In genomic region chr8:47075941-47076555, GRCm38 (mm10) we compare ENCODE assay signal across 18 mouse cellular contexts.
DNase-seq lines count a peak whose midpoint lies in the region; TF ChIP-seq lines count a peak whose summit lies in the region.
"Had no signal": no experiment of that assay in that cellular context is flagged by ENCODE, and none has a peak within 500 bp of the region (broad histone marks: within the 10 kb centered on the region; RNA-seq: fewer than 3 reads in every experiment).

No protein-coding gene starts in this region.

- no peaks in the 10 kb centered on the region for H3K4me1 ChIP-seq in lung, adult 2 months (ENCODE audit: control insufficient read depth, insufficient read depth, low read length)
- peaks cover 6% of the 10 kb centered on the region; the same call in 1 of the 2 replicates for H3K4me1 ChIP-seq in embryonic facial prominence, embryonic 10.5 days
- H3K4me1 ChIP-seq: embryonic facial prominence, embryonic 12.5 days; forebrain, embryonic 15.5 days; heart, embryonic 10.5 days; heart, embryonic 15.5 days; intestine, embryonic 15.5 days had no signal

- no peak overlapping the region for H3K27ac ChIP-seq in embryonic facial prominence, embryonic 10.5 days (replicated peaks)
- H3K27ac ChIP-seq: embryonic facial prominence, embryonic 12.5 days; forebrain, embryonic 15.5 days; heart, embryonic 10.5 days; heart, embryonic 15.5 days; hindbrain, embryonic 14.5 days; intestine, embryonic 15.5 days had no signal

- H3K27me3 ChIP-seq in embryonic facial prominence, embryonic 10.5 days (replicated peaks; ENCODE audit: low read depth, poor library complexity, severe bottlenecking): no peaks in the 10 kb centered on the region
- H3K27me3 ChIP-seq: embryonic facial prominence, embryonic 12.5 days; forebrain, embryonic 15.5 days; heart, embryonic 15.5 days; intestine, embryonic 15.5 days had no signal

- no peak for TF ChIP-seq POLR2A in lung, adult 2 months (IDR thresholded peaks at IDR 0.05; ENCODE audit: borderline replicate concordance, extremely low read depth, low read depth, low read length)

- 64% methylated on average over 6 of the region's 6 CpGs for WGBS in lung, adult 2 months
- 48% methylated on average over 6 of the region's 6 CpGs for WGBS in embryonic facial prominence, embryonic 10.5 days

- H3K4me3 ChIP-seq in lung, adult 2 months (replicated peaks; ENCODE audit: extremely low read depth, low read depth, low read length): no peak overlapping the region
- H3K4me3 ChIP-seq in embryonic facial prominence, embryonic 10.5 days: no peak overlapping the region
- H3K4me3 ChIP-seq: embryonic facial prominence, embryonic 12.5 days; forebrain, embryonic 15.5 days; heart, embryonic 10.5 days; heart, embryonic 15.5 days; intestine, embryonic 15.5 days had no signal

- no peaks in the 10 kb centered on the region for H3K36me3 ChIP-seq in embryonic facial prominence, embryonic 10.5 days (replicated peaks)
- H3K36me3 ChIP-seq: embryonic facial prominence, embryonic 12.5 days; forebrain, embryonic 15.5 days; heart, embryonic 10.5 days; heart, embryonic 15.5 days; intestine, embryonic 15.5 days had no signal

- 0 out of 2 replicates have a peak, but pooled peaks cover 4% of the 10 kb centered on the region for H3K9me3 ChIP-seq in embryonic facial prominence, embryonic 10.5 days
- H3K9me3 ChIP-seq: embryonic facial prominence, embryonic 12.5 days; heart, embryonic 10.5 days; heart, embryonic 15.5 days; intestine, embryonic 15.5 days had no signal

- peak; percentile 6 to 29 for DNase-seq in lung, adult 18-20 months
- no peak for DNase-seq in lung, adult 2 months
- DNase-seq in embryo, embryonic 10.5 days (ENCODE audit: low spot score): peak; percentile 42
- DNase-seq in embryonic facial prominence, embryonic 10.5 days (ENCODE audit: low spot score): peak; percentile 42
- no peak for DNase-seq in adrenal gland, postnatal 14 days
- no peak for DNase-seq in adrenal gland, adult (ENCODE audit: inconsistent age in 2 of 2, low spot score in 1 of 2)
- DNase-seq: adrenal gland, postnatal 10 days; cerebellum, adult 18-20 months; cerebellum, postnatal 10 days; gastrocnemius, postnatal 36 days; heart, adult 18-20 months; heart, postnatal 14 days had no signal

- TF ChIP-seq CTCF in lung, adult 2 months (IDR thresholded peaks at IDR 0.05; ENCODE audit: insufficient read depth, low read length): no peak

Comparison
In these comparisons a context has a peak if more than half of its experiments do, and no peak if none do; other contexts are left out.
1. DNase-seq: peak in lung, adult 18-20 months (2 of 2), embryo, embryonic 10.5 days (single experiment) and embryonic facial prominence, embryonic 10.5 days (single experiment); none in lung, adult 2 months (single experiment), adrenal gland, postnatal 14 days (single experiment) and adrenal gland, adult (0 of 2).